Mouse (Mus musculus): ENCODE results near the gene Endov. TPM values are rescaled to one million over a fixed set of nuclear protein-coding genes. Genes with fewer than 3 reads are reported as not detected.

Gene Endov
- total RNA-seq, 2 experiments from 2014 or later: 37.1 to 38.2 TPM

Other genes starting within 250 kb of the Endov start
- 10 to 100 TPM; 87.5 to 87.7 TPM for gene Gaa, start 223.5 kb upstream of the Endov start, total RNA-seq (2021)
- 100 to 1,000 TPM; 172 TPM for gene Eif4a3, start 191.3 kb upstream of the Endov start, total RNA-seq (2021)
- under 1 TPM; 0.48 to 0.90 TPM for gene Card14, start 183.6 kb upstream of the Endov start, total RNA-seq (2021)
- gene Sgsh, start 135.8 kb upstream of the Endov start, total RNA-seq (2021): 10 to 100 TPM; 18.3 to 20.9 TPM
- 10 to 100 TPM; 10.9 to 11.2 TPM for gene Slc26a11, start 135.8 kb upstream of the Endov start, total RNA-seq (2021)
- gene Rnf213, start 98.2 kb upstream of the Endov start, total RNA-seq (2021): 10 to 100 TPM; 29.1 to 31.6 TPM
- 1 to 10 TPM; 6.0 to 6.2 TPM for gene Nptx1, start 56.4 kb downstream of the Endov start, total RNA-seq (2021)
- gene Rptor, start 111.6 kb downstream of the Endov start, total RNA-seq (2021): 10 to 100 TPM; 53.1 to 56.7 TPM

Data from adrenal gland, postnatal 4 days (tissue).